Mouse (Mus musculus) lung, embryonic 14.5 days (tissue): ENCODE results near the gene Rem2. TPM values are rescaled to one million over a fixed set of nuclear protein-coding genes. Genes with fewer than 3 reads are reported as not detected.

Experiments used
- ATAC-seq: fragments of 200-750 bp; cut with Nextera tagmentation; 2 replicates; pipeline ENCODE4 v1.8.0; 2017; ENCODE audit warnings: mild to moderate bottlenecking, moderate TSS enrichment, moderate library complexity; ENCODE audit not compliant: insufficient read depth
- DNase-seq: peaks from one replicate; pipeline ENCODE4 v3.0.0-alpha.2; 2015
- H3K27ac ChIP-seq: fragments of 300-500 bp; sonication (generic); 2 replicates; pipeline ENCODE4 v1.5.1; 2014; ENCODE audit warnings: low read depth, mild to moderate bottlenecking, moderate library complexity
- H3K27me3 ChIP-seq: fragments of 300-500 bp; sonication (generic); 2 replicates; pipeline ENCODE4 v1.6.1; 2014; ENCODE audit warnings: low read length, control low read depth; ENCODE audit not compliant: insufficient read depth
- H3K36me3 ChIP-seq: fragments of 300-500 bp; sonication (generic); 2 replicates; pipeline ENCODE4 v1.6.1; 2014; ENCODE audit warnings: control low read depth; ENCODE audit not compliant: insufficient read depth
- H3K4me1 ChIP-seq: fragments of 300-500 bp; sonication (generic); 2 replicates; pipeline ENCODE4 v1.6.1; 2014; ENCODE audit warnings: antibody characterized with exemption, control low read depth; ENCODE audit not compliant: insufficient read depth
- H3K4me2 ChIP-seq: fragments of 300-500 bp; sonication (generic); 2 replicates; pipeline ENCODE4 v1.6.1; 2014; ENCODE audit warnings: mild to moderate bottlenecking
- H3K4me3 ChIP-seq: fragments of 300-500 bp; sonication (generic); 2 replicates; pipeline ENCODE4 v1.5.1; 2014; ENCODE audit warnings: low read depth, low read length
- H3K9ac ChIP-seq: fragments of 300-500 bp; sonication (generic); 2 replicates; pipeline ENCODE4 v1.6.1; 2014
- H3K9me3 ChIP-seq: fragments of 300-500 bp; sonication (generic); 2 replicates; pipeline ENCODE4 v1.6.1; 2016; ENCODE audit warnings: low read depth, low read length, control low read depth
- CTCF ChIP-seq: IDR thresholded peaks from 2 replicates; pipeline ENCODE4 v1.5.1; 2016; ENCODE audit warnings: antibody characterized with exemption, low read depth
- WGBS: fragments of 180-500 bp; shearing (Covaris S2); extraction: QIAGEN DNeasy Blood & Tissue Kit; methylation state at CpG from one replicate; pipeline ENCODE4 v1.1.7; 2014; 5-methylcytosine and 5-hydroxymethylcytosine counted together
- polyA plus RNA-seq: library from polyadenylated mRNA; unstranded; fragments of >200 nt; fragmentation: Nextera tagmentation; extraction: Ambion mirVana; gene quantifications from 2 replicates; pipeline ENCODE4 v1.2.1, GENCODE M21; 2014

The Rem2 gene
- polyA plus RNA-seq, 1 experiment from 2014 or later = 8.1 TPM

DNA sequence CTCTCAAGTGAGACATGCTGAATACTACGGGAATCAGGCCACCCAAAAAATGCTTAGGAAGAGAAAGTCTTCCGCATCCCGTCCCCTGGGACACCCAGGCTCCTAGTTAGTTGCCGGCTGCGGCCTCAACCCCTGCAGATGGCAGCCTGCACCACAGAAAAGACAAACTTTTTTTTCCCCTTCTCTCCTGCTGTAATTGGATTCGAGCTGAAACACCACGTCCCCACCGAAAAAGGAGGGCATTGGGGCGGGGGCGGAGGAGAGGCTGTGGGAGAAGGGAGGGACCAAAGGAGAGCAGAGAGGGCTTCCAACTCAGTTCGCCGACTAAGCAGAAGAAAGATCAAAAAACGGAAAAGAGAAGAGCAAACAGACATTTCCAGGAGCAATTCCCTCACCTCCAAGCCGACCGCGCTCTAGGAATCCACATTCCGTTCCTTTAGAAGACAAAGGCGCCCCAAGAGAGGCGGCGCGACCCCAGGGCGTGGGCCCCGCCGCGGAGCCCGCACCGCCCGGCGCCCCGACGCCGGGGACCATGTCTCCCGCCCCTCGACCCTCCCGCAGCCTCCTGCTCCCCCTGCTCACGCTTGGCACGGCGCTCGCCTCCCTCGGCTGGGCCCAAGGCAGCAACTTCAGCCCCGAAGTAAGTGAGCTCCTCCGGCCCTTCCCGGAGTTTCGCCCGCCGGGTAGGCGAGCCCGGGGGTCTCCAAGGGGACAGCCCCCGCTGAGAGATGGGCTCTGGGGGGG, 44.4 kb upstream of the Rem2 start, which contains the start of gene Mmp14:
Gene Mmp14, plus strand, starts transcription at position 279 of the 744 bp plus-strand sequence.
- Histone ChIP-seq H3K4me1 (peaks cover 33% of the 10 kb centered on the region), H3K36me3 (peaks cover 23% of the 10 kb centered on the region), H3K4me3 (peak within 1 kb of the TSS; percentile 90), H3K9ac (peak within 1 kb of the TSS; percentile 98), H3K27ac (peak within 1 kb of the TSS; percentile 99), H3K4me2 (peak within 1 kb of the TSS; percentile 94), H3K9me3 (no peaks in the 10 kb centered on the region), H3K27me3 (no peaks in the 10 kb centered on the region)
- peak; percentile 71 for ATAC-seq
- TF ChIP-seq CTCF = peak; percentile 48
- WGBS = 1% methylated on average over 49 of the region's 49 CpGs
- DNase-seq = peak; percentile 88

DNA sequence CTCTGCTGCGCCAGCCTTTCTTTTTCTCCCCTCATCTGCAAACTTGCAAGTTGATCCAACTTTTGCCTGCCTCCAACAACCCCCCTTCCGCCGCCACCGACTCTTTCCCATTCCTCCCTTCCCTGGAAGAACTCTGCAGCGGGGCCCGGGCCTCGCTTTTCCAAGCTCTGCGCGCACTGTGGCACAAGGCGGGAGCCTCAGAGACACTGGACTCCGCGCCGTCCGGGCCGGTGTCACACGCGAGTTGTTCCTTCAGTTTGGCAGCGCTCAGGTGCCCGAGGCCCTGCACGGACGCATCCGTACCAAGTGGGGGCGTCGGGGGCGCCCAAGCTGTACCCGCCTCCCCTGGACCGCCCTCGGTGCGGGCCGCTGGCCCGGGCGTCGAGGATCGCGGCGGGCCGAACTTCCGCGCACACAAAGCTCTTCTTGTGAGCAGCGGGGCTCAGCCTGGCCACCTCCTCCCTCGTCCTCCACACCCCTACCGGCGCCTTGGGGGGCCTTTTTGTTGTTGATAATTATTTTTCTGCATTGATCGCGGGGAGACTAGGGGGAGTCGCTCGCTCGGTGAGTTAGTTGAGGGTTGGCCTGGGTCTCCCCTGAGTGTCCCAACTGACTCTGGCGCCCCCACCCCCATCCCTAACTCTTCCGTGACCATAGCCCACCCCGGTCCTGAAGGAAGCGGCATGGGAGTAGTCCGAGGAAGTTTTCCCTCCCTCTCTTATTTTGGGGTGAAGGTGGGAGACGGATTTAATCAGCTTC, 43.6 kb upstream of the Rem2 start:
- under 1% methylated on average over 54 of the region's 54 CpGs for WGBS
- Histone ChIP-seq H3K27ac (peak overlapping the region; percentile 99), H3K4me2 (peak overlapping the region; percentile 94), H3K9me3 (no peaks in the 10 kb centered on the region), H3K36me3 (peaks cover 31% of the 10 kb centered on the region), H3K4me1 (peaks cover 33% of the 10 kb centered on the region), H3K4me3 (peak overlapping the region; percentile 90), H3K9ac (peak overlapping the region; percentile 98), H3K27me3 (no peaks in the 10 kb centered on the region)
- peak; percentile 45 for ATAC-seq
- 0 out of 2 replicates have a peak, but pooled peaks have one; percentile 26 for TF ChIP-seq CTCF
- peak; percentile 72 for DNase-seq

DNA sequence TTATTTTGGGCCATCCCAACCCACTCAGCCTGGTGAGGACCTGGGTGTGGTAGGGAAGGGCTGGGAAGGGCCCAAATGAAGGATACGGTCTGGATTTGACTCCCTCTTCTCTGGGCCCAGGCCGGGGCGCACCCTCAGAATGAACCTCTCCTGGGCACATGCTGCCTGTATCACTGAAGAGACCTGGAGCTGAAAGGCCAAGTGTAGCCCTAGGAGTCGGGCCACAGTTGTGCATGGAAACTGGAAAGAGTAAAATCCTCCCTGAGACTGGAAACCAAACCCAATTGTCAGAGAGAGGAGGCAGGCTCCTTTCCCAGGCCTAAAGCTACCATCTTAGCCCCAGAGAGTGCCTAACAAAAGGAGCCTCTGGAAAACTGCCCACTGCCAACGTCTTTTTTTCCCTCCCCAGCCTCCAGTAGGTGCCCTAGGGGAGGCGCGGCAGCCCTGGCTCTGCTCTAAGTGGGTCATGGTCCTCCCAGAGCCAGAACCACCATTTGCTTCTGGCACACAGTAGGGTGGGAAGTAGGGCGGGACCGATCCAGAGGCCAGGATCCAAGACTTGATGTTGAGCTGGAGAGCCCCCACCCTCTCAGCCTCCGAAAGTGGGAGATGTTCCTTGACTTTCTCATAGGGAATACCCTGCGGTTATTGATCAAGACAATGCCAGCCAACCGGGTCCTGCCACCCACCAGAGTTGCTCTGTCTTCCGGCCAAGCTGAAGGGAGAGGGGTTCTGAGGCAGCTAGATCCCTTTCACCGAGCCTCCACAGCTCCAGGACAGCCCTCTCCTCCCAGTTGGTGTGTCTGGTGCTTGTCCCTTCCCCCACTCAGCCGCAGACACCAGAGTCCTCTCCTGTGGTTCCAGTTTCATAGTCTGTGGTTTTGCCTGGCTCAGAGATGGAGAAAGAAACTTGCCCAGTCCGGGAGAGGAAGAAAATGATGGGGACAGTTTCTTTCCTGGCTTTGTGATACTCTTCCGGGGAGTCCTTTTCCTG, 42.8 kb upstream of the Rem2 start:
- Histone ChIP-seq H3K27me3 (no peaks in the 10 kb centered on the region), H3K4me1 (peaks cover 33% of the 10 kb centered on the region), H3K4me2 (peak overlapping the region; percentile 94), H3K9me3 (no peaks in the 10 kb centered on the region), H3K4me3 (peak overlapping the region; percentile 90), H3K9ac (peak overlapping the region; percentile 98), H3K27ac (peak overlapping the region; percentile 99), H3K36me3 (peaks cover 37% of the 10 kb centered on the region)
- 20% methylated on average over 17 of the region's 17 CpGs for WGBS
- ATAC-seq (no peak), DNase-seq (peak; percentile 53)
- TF ChIP-seq CTCF = no peak

DNA sequence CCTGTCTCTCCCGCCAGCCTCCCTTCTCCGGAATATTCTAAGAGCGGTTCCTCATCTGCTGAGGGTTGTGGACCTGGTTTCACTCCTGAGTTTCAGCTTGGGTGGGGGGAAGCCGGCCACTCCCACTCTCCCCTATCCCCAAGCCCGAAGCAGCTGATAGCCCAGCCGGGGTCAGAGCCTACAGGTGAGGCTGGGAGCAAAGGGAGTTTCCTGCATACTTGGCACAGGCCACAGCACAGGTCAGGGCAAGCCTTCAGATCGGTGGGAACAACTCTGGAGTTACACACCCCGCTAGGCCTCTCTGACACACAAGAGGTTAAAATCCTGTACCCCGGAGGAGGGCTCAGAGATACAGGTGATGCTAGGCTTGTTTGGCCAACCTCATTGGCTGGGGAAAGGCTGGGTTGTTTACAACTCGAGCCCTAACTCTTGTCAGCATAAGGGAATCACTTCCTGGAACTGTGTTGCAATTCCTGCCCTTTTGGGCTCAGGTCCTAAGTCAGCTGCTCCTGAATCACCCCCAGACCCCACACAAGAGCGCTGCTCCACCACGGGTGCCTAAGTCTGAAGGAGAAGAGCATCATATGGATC, 41.9 kb upstream of the Rem2 start:
- peak overlapping the region; percentile 99; the same call in 1 of the 2 replicates for H3K27ac ChIP-seq
- TF ChIP-seq CTCF = no peak
- H3K4me3 ChIP-seq = peak overlapping the region; percentile 90
- H3K36me3 ChIP-seq = peaks cover 46% of the 10 kb centered on the region
- H3K9me3 ChIP-seq = no peaks in the 10 kb centered on the region
- no peak for DNase-seq
- no peaks in the 10 kb centered on the region for H3K27me3 ChIP-seq
- ATAC-seq = no peak
- peaks cover 32% of the 10 kb centered on the region for H3K4me1 ChIP-seq
- WGBS = 46% methylated on average over 12 of the region's 12 CpGs
- H3K9ac ChIP-seq = peak overlapping the region; percentile 98
- H3K4me2 ChIP-seq = peak overlapping the region; percentile 94

- Histone ChIP-seq H3K9me3 (no peaks in the 10 kb centered on the region), H3K27ac (no peak overlapping the region), H3K4me1 (peaks cover 21% of the 10 kb centered on the region), H3K27me3 (no peaks in the 10 kb centered on the region), H3K36me3 (peaks cover 55% of the 10 kb centered on the region), H3K4me2 (no peak overlapping the region), H3K4me3 (no peak overlapping the region), H3K9ac (no peak overlapping the region)
- TF ChIP-seq CTCF = 0 out of 2 replicates have a peak, but pooled peaks have one; percentile 5
- 72% methylated on average over 11 of the region's 11 CpGs for WGBS
- DNase-seq = no peak
- no peak for ATAC-seq
Measured at GRCm38 (mm10) chr14:54435194-54435918, 40.5 kb upstream of the Rem2 start.

DNA sequence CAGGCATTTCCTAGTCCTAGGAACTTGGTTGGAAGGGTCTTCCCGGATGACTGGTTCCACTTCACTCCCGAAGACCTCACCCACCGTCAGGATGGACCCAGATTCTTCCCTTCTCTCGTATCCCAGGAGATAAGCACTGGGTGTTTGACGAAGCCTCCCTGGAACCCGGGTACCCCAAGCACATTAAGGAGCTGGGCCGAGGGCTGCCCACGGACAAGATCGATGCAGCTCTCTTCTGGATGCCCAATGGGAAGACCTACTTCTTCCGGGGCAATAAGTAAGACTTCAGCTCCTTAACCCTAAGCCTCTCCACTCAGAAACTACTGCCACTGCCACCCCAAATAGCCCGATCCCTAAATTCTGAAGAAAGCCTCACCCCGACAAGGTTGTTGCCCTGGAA, 36.7 kb upstream of the Rem2 start:
- Histone ChIP-seq H3K9ac (no peak overlapping the region), H3K27me3 (no peaks in the 10 kb centered on the region), H3K4me1 (peaks cover 11% of the 10 kb centered on the region), H3K36me3 (peaks cover 69% of the 10 kb centered on the region), H3K4me2 (no peak overlapping the region), H3K9me3 (no peaks in the 10 kb centered on the region), H3K4me3 (no peak overlapping the region), H3K27ac (no peak overlapping the region)
- no peak for DNase-seq
- no peak for TF ChIP-seq CTCF
- ATAC-seq = no peak
- 84% methylated on average over 12 of the region's 12 CpGs for WGBS
